Mouse (Mus musculus): Measurements from ENCODE around the gene Grb10.

- TF ChIP-seq POLR2A (IDR thresholded peaks at IDR 0.05; ENCODE audit: insufficient read depth, low read depth, low read length) = no peak
- TF ChIP-seq CTCF (IDR thresholded peaks at IDR 0.05; ENCODE audit: insufficient read depth, low read depth, low read length) = no peak
Observed at GRCm38 (mm10) chr11:11974591-11975255, 63.8 kb downstream of the Grb10 start.

All from olfactory bulb, adult 2 months (tissue).